Mouse (Mus musculus) WW6 (cell line): ENCODE data around the gene Slc22a5.
"Not testable (repeated sequence)": the region's sequence is repeated elsewhere in the genome, so short reads cannot be mapped to it uniquely, and the experiment has no call there.

Experiments
- DNase-seq: peaks from one replicate; pipeline ENCODE4 v3.0.0-alpha.2; 2013; ENCODE audit warnings: low read depth, low spot score

Slc22a5 gene

GRCm38 (mm10) chr11:53891505-53892451 is at the start of gene Slc22a5:
TSS of gene Slc22a5 (minus strand) at chr11:53891660.
- DNase-seq: peak; percentile 99

GRCm38 (mm10) chr11:53931944-53932318 is 40.5 kb upstream of the Slc22a5 start:
- not testable (repeated sequence) for DNase-seq

DNA sequence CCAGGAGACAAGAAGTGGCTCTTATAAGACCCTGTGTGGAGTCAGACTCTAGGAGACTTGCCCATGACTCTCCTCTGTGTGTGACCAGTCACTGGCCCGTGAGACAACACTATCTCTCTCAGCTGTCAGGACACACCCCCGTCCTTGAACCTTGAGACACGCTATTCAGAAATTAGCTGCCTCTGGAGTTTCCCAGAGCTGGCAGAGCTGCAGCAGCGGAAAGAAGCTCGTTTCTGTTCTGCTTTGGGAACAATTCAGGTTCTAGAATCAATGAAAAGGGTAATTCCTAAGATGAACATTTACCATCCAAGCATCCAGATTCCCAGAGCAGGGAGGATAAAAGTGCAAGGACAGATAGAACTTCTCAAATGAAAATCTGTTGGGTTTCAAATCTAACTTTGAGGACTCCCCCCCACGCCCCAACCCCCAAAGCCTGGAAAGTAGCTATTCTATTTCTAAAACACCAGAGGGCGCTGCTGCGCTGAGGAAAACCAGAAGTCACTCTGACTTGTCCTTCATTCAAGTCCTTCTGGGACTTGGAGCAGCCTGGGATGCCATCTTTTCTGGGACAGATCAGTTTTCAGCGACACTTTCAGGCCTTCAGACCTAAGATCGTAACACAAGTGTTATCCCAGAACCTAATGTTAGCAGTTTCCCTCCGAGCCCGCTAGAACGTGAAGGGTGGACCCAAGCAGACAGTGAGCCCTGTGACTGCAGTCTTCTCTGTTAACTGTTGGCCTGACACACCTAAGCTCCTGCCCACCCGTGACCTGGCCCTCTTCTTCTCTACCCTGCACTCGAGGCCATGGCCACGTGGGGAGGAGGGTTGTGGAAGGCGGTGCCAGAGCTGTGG is 39.9 kb upstream of the Slc22a5 start:
- peak; percentile 43 for DNase-seq

DNA sequence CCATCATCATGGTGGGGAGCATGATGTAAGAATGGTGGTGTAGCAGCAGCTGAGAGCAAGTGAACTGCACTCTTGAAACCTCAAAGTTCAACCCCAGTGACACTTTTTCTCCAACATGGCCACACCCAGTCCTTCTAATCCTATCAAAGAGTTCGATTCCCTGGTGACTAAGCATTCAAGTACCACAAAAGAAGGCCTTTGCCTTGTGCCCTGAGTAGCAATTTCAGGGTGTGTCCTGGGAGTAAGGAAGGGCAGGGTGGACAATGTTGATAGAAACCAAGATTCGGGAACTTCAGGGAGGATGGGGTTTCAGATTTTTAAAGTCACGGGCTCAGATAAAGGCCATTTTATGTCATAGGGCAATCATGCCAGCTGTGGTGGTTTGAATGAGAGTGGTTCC is 38.3 kb upstream of the Slc22a5 start:
- DNase-seq: no peak

DNA sequence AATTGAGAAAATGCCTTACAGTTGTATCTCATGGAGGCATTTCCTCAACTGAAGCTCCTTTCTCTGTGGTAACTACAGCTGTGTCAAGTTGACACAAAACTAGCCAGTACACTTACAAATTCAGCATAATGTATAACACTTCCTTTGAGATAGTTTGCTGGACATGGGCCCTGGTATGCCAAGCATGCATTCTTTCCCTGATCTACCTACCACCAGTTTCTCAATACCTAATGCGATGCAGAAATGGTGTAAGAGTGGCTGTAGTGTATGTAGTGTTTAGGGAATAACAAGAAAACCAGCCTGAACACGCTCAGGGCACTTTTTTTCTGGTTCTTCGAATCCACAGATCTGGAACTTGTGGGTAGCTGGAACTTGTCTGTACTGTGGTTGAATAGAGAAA is 37.1 kb upstream of the Slc22a5 start:
- no peak for DNase-seq

GRCm38 (mm10) chr11:53926303-53926702 is 34.8 kb upstream of the Slc22a5 start:
- no peak for DNase-seq

GRCm38 (mm10) chr11:53918851-53919250 is 27.4 kb upstream of the Slc22a5 start:
- DNase-seq: no peak

DNA sequence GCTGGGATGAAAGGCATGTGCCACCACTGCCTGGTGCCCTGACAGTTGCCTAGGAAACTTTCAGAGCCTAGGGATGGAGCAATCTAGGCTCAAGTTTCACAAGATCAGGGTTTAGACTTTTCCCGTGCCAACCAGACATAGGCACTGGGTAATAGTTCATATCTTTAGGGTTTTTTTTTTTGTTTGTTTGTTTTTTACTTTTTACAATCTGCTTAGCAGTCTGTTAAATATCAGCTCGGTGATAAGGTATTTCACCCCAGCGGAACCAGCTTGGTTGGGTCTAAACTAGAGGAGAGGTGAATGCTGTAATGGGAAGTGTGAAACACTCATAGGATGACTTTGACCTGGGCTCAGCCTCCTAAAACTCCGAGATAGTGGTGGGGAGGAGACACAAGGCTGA is 19.6 kb upstream of the Slc22a5 start:
- no peak for DNase-seq

- no peak for DNase-seq
Observed at GRCm38 (mm10) chr11:53908686-53909085, 17.2 kb upstream of the Slc22a5 start.

DNA sequence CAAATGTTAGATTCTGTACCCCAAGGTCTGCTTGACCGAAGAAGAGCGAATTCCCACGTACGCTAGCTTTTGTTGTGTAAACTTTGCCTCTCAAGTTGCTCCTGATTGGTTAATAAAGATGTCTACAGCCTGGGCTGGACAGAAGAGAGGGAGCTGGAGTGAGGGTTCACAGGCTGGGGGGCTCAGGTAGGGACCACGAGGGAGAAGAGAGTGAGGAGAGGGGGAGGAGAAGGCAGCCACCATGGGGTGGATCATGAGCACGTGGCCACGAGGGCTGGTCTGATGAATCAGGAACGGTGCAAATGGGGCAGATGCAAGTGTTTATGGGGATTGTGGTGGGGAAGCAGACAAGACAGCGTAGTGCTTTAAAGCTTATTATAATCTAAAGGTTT is 13.1 kb upstream of the Slc22a5 start:
- no peak for DNase-seq

- DNase-seq: no peak
Observed at GRCm38 (mm10) chr11:53903781-53904533, 12.5 kb upstream of the Slc22a5 start.

DNA sequence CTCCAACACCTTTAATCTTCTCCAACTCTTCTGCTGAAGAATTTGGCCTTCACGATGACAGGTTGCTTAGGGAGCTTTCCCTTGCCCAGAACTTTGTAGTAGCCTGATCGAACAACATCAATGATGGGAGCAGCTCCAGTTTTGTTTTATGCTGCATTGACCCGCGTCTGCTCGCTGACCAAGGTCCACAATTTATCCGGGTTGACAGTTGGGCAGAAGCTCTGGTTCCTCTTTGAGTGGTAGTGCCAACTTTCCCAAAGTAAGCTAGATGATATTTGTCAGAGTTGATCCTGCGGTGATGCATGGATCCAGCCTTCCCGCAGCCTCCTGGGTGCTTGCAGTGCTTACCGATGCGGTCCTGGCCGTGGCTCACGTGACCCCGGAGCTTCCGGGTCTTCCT is 11.3 kb upstream of the Slc22a5 start:
- no peak for DNase-seq

- DNase-seq: no peak
Observed at GRCm38 (mm10) chr11:53900991-53901390, 9.5 kb upstream of the Slc22a5 start.

DNA sequence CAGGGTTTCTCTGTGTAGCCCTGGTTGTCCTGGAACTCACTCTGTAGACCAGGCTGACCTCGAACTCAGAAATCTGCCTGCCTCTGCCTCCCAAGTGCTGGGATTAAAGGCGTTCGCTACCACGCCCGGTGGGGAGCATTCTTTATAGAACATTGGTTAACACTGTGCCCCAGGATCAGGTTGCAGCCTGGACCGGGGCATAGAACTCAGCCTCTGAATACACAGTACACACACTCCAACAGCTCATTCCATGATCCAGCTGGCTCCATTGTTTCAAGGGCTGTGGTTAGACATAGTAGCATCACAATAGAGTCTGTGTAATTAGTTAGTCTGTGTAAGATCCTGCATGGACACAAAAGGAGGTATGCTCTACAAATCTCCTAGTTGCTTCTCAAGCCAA is 8.5 kb upstream of the Slc22a5 start:
- no peak for DNase-seq

GRCm38 (mm10) chr11:53899004-53899403 is 7.5 kb upstream of the Slc22a5 start:
- no peak for DNase-seq

GRCm38 (mm10) chr11:53896935-53897334 is 5.5 kb upstream of the Slc22a5 start:
- no peak for DNase-seq

DNA sequence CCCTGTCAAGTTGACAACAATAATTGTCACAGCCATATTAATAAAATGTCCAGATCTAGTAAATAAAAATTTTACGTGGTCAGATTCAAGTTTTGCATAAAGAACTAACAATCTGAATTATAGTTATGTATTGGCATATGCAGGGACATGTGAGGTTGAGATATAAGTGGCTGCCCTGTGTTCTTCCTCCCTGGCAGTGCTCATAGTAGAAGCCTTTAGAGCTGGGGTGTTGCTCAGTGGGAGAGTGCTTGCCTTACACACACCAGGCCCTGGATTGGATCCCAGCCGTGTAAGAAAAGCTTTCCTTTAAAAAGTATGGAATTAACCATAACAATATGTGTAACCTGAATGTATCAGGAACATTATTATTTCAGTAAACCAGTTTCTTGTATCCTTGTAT is 2.0 kb upstream of the Slc22a5 start:
- no peak for DNase-seq

DNA sequence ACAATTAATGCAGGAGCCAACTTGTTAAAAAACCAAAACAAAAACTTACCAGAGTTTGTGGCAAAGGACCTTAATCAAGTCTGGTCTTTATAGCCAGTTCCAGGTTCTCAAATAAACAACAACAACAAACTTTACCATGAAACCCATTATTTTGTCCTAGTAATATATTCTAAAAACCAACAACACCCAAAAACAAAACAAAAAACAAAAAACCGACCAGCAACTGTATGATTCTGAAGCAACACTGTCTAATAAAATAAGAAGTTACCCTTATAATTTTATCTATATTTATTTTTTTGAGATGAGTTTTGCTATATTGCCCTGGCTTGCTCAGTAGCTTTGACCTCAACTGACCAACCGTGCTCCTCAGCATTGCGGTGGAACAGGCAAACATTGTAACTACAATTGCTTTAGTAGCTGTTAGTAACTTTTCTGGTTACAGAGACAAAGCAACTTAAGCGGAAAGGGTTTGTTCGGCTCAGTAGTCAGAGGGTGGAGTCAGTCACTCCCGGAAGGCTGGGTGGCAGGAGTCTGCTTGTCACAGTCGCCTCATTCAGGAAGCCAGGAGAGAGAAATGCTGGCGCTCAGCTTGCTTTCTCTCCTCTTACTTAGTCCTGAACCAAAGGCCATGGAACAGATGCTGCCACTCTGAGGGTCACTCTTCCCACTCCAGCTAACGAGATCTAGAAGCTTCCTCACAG is 1.4 kb upstream of the Slc22a5 start:
- DNase-seq: no peak

DNA sequence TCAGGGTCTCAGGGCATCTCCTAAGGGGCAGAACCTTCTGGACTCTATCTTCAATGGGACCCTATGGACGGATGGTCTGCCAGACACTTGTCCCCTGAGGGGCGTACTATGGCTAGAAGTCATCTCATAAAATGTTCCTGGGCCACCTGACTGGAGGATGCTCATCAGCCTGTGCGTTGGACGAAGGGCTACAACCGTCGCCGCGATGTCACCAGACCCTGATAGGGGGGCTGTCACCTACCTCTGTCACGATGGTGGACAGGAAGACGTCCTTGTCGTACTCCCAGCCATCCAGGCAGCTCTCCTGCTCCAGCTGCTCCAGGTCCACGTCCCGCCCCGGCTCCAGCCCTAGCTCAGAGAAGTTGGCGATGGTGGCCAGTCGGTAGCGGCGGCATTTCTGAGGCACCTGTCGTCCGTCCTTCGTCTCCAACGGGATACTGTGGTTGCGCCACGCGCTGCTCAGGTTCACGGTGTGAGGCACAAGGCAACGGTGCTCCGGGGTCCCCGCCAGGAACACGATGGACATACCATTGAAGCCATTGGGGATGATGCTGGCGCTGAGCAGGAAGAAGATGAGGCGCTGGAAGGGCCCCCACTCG is 455 bp downstream of the Slc22a5 start:
- DNase-seq: no peak

- no peak for DNase-seq
Observed at GRCm38 (mm10) chr11:53890225-53890624, 1.2 kb downstream of the Slc22a5 start.
